Mouse (Mus musculus) CH12.LX (cell line): ENCODE results near the gene Armc6. TPM values are rescaled to one million over a fixed set of nuclear protein-coding genes. Genes with fewer than 3 reads are reported as not detected.

Source experiments
- DNase-seq: peaks from one replicate; pipeline ENCODE4 v3.0.0-alpha.2; 2013; ENCODE audit errors: extremely low read depth
- H3K27ac ChIP-seq: 2 replicates; pipeline ENCODE4 v1.5.1; 2012; ENCODE audit warnings: low read depth, mild to moderate bottlenecking, control low read depth, moderate library complexity; ENCODE audit not compliant: insufficient read depth
- H3K27me3 ChIP-seq: replicated peaks from 2 replicates; pipeline ENCODE3; 2012; ENCODE audit warnings: inconsistent platforms
- H3K36me3 ChIP-seq, 2 experiments: replicated peaks in 1 of 2; 2 replicates each; pipeline versions ENCODE3 to v1.6.1; 2012; ENCODE audit warnings: inconsistent platforms in 1 of 2, low read length in 1 of 2, mild to moderate bottlenecking in 1 of 2, mixed read lengths in 1 of 2, moderate library complexity in 1 of 2; ENCODE audit not compliant: control insufficient read depth in 1 of 2, insufficient read depth in 1 of 2
- H3K4me1 ChIP-seq, 2 experiments: 2 replicates each; pipeline ENCODE4 v1.6.1; 2012; ENCODE audit warnings: inconsistent platforms in 1 of 2, moderate library complexity in 1 of 2; ENCODE audit not compliant: insufficient read depth in 2 of 2, control insufficient read depth in 1 of 2
- H3K4me2 ChIP-seq: 2 replicates; pipeline ENCODE4 v1.6.1; 2012; ENCODE audit warnings: low read depth, mild to moderate bottlenecking, control low read depth; ENCODE audit not compliant: poor library complexity, insufficient read depth, severe bottlenecking
- H3K4me3 ChIP-seq, 3 experiments: fragments of 150-350 bp in 1 of 3; sonication (generic) in 1 of 3; replicated peaks in 1 of 3; 2 replicates each; pipeline versions ENCODE3 to v1.5.1; 2011 to 2012; ENCODE audit warnings: low read depth in 2 of 3, low read length in 2 of 3, mild to moderate bottlenecking in 2 of 3, moderate library complexity in 2 of 3, control low read depth in 1 of 3, improper control_type of control experiment in 1 of 3, inconsistent platforms in 1 of 3, mixed read lengths in 1 of 3; ENCODE audit not compliant: poor library complexity in 1 of 3
- H3K79me2 ChIP-seq: replicated peaks from 2 replicates; pipeline ENCODE4 v1.6.1; 2012; ENCODE audit warnings: mild to moderate bottlenecking, moderate library complexity; ENCODE audit not compliant: control insufficient read depth, poor library complexity, insufficient read depth, severe bottlenecking; ENCODE audit errors: extremely low read depth
- H3K9ac ChIP-seq: 2 replicates; pipeline ENCODE4 v1.6.1; 2012; ENCODE audit warnings: low read depth, mild to moderate bottlenecking, control low read depth, moderate library complexity; ENCODE audit not compliant: insufficient read depth
- H3K9me3 ChIP-seq: replicated peaks from 2 replicates; pipeline ENCODE3; 2012; ENCODE audit warnings: low read length, inconsistent platforms, mixed read lengths
- CHD1 ChIP-seq: IDR thresholded peaks from 2 replicates; pipeline ENCODE4 v1.6.1; 2012; ENCODE audit warnings: low read depth, low read length, improper control_type of control experiment, inconsistent platforms
- CTCF ChIP-seq, 2 experiments: IDR thresholded peaks in 1 of 2; conservative IDR thresholded peaks in 1 of 2; 2 replicates each; pipeline ENCODE4 v1.5.1; 2011 to 2012; ENCODE audit warnings: low read depth in 2 of 2, low read length in 2 of 2, improper control_type of control experiment in 1 of 2, inconsistent platforms in 1 of 2, mild to moderate bottlenecking in 1 of 2, moderate library complexity in 1 of 2
- HCFC1 ChIP-seq: IDR thresholded peaks from 2 replicates; pipeline ENCODE4 v1.6.1; 2012; ENCODE audit warnings: low read depth, mild to moderate bottlenecking, inconsistent platforms, low read length, improper control_type of control experiment
- KAT2A ChIP-seq: IDR thresholded peaks from 2 replicates; pipeline ENCODE4 v1.6.1; 2012; ENCODE audit warnings: low read length, improper control_type of control experiment, inconsistent platforms; ENCODE audit not compliant: insufficient replicate concordance
- MEF2A ChIP-seq: IDR thresholded peaks from 2 replicates; pipeline ENCODE4 v1.6.1; 2014; ENCODE audit warnings: low read depth, mild to moderate bottlenecking, inconsistent platforms, low read length, improper control_type of control experiment, borderline replicate concordance
- MYC ChIP-seq: IDR thresholded peaks from 2 replicates; pipeline ENCODE4 v1.6.1; 2011; ENCODE audit warnings: low read depth, mild to moderate bottlenecking, improper control_type of control experiment, low read length
- NELFE ChIP-seq: IDR thresholded peaks from 2 replicates; pipeline ENCODE4 v1.6.1; 2011; ENCODE audit warnings: low read depth, low read length, improper control_type of control experiment
- NRF1 ChIP-seq: IDR thresholded peaks from 2 replicates; pipeline ENCODE4 v1.6.1; 2014; ENCODE audit warnings: low read depth, mild to moderate bottlenecking, inconsistent platforms, low read length, improper control_type of control experiment, moderate library complexity
- PAX5 ChIP-seq: IDR thresholded peaks from 2 replicates; pipeline ENCODE4 v1.6.1; 2012; ENCODE audit warnings: low read length, inconsistent platforms, mixed read lengths
- POLR2A ChIP-seq: IDR thresholded peaks from 2 replicates; pipeline ENCODE4 v1.6.1; 2011; ENCODE audit warnings: low read depth, mild to moderate bottlenecking, improper control_type of control experiment, low read length
- POLR2AphosphoS2 ChIP-seq: IDR thresholded peaks from 2 replicates; pipeline ENCODE4 v1.6.1; 2011; ENCODE audit warnings: low read depth, low read length, improper control_type of control experiment
- SMC3 ChIP-seq: IDR thresholded peaks from 2 replicates; pipeline ENCODE4 v1.6.1; 2011; ENCODE audit warnings: low read depth, low read length, improper control_type of control experiment
- TCF12 ChIP-seq: IDR thresholded peaks from 2 replicates; pipeline ENCODE4 v1.6.1; 2014; ENCODE audit warnings: low read depth, mild to moderate bottlenecking, inconsistent platforms, low read length, improper control_type of control experiment
- UBTF ChIP-seq: IDR thresholded peaks from 2 replicates; pipeline ENCODE4 v1.6.1; 2012; ENCODE audit warnings: low read depth, mild to moderate bottlenecking, inconsistent platforms, low read length, improper control_type of control experiment, moderate library complexity
- ZC3H11A ChIP-seq: IDR thresholded peaks from 2 replicates; pipeline ENCODE4 v1.6.1; 2012; ENCODE audit warnings: low read depth, mild to moderate bottlenecking, inconsistent platforms, low read length, improper control_type of control experiment
- ZKSCAN1 ChIP-seq: IDR thresholded peaks from 2 replicates; pipeline ENCODE4 v1.6.1; 2012; ENCODE audit warnings: low read depth, inconsistent platforms, low read length, improper control_type of control experiment, borderline replicate concordance
- dilution Hi-C: fragments of 300-500 bp; cut with MboI; formaldehyde crosslinking; loops from 2 replicates; pipeline ENCODE4 v1.14.3; 2020; ENCODE audit warnings: low sequenced_read_pairs; ENCODE audit not compliant: extremely low pct_unique_long_range_greater_than_20kb, extremely low pct_ligation_motif_present
- in situ Hi-C: fragments of 300-500 bp; cut with MboI; formaldehyde crosslinking; loops from 3 replicates; pipeline ENCODE4 v1.14.3; 2019; ENCODE audit warnings: low sequenced_read_pairs, low pct_ligation_motif_present, low pct_unique_long_range_greater_than_20kb, mixed read lengths
- polyA plus RNA-seq: library from polyadenylated mRNA; unstranded; fragments of >175 nt; gene quantifications from 2 replicates; pipeline ENCODE4 v1.2.1, GENCODE M21; 2012; ENCODE audit warnings: low read depth; ENCODE audit not compliant: insufficient read length
- total RNA-seq, 2 experiments: library from RNA; depleted of rRNA; stranded (reverse); fragments of 300-350 nt in 1 of 2; fragments of >200 nt in 1 of 2; gene quantifications; 2 replicates each; pipeline ENCODE4 v1.2.3; 2012 to 2014

Armc6 gene
- total and polyA plus RNA-seq, 3 experiments = 20.0 to 31.1 (median 23.7) TPM

- Histone ChIP-seq H3K79me2 (peaks cover 13% of the 10 kb centered on the region), H3K9me3 (no peaks in the 10 kb centered on the region), H3K27me3 (no peaks in the 10 kb centered on the region), H3K4me2 (peak overlapping the region; percentile 76), H3K4me1 (peaks cover 19 to 81% of the 10 kb centered on the region in 2 experiments), H3K36me3 (peaks cover 19 to 40% of the 10 kb centered on the region in 2 experiments), H3K9ac (no peak overlapping the region; the same call in 1 of the 2 replicates)
- peak; percentile 77 for DNase-seq
- dilution Hi-C loops = no loop called here
- in situ Hi-C loops = loop anchor here (5.0 kb wide), 1 partner anchor 41 kb away; the partner anchor contains the start of gene Slc25a42
- TF ChIP-seq POLR2AphosphoS2 (peak; percentile 5; the same call in 1 of the 2 replicates), HCFC1 (no peak), TCF12 (peak; percentile 33; the same call in 1 of the 2 replicates), MYC (0 out of 2 replicates have a peak, but pooled peaks have one; percentile 29), MEF2A (no peak), POLR2A (peak; percentile 39), KAT2A (no peak), UBTF (no peak), CHD1 (no peak), CTCF (conservative IDR thresholded peaks at IDR 0.05 in 1 of 2, IDR thresholded peaks at IDR 0.05 in 1 of 2; ENCODE audit: low read depth in 2 of 2, low read length in 2 of 2) (no peak), ZC3H11A (no peak), PAX5 (no peak), NRF1 (no peak), NELFE (no peak), SMC3 (no peak)
- TF ChIP-seq, all 38 proteins: peak for 4
- Histone ChIP-seq H3K4me3 (peak overlapping the region in 2 of 3 experiments; percentile 4 to 18), H3K27ac (peak overlapping the region; percentile 94)
Measured at GRCm38 (mm10) chr8:70171240-70171639, 63.0 kb downstream of the Armc6 start.

DNA sequence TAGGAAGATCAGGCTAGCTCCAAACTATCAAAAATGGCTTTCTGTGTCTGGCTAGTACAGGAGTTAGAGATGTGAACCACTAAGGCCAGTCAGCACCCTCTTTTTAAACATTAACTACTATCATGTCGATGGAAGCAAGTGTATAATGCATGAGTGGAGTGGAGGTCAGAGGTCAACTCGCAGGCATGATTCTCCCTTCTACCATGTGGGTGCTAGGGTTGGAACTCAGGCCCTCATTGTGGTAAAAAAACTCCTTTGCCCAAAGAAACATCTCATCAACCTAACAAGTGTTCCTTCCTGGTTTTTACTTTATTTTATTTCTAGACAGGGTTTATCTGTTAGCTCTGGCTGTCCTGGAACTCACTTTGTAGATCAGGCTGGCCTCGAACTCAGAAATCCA lies 63.5 kb downstream of the Armc6 start:
- H3K36me3 ChIP-seq = peaks cover 24 to 40% of the 10 kb centered on the region in 2 experiments
- H3K4me2 ChIP-seq = peak overlapping the region; percentile 23; the same call in 1 of the 2 replicates
- DNase-seq = no peak
- no peak overlapping the region for H3K9ac ChIP-seq
- no peaks in the 10 kb centered on the region for H3K27me3 ChIP-seq
- no peaks in the 10 kb centered on the region for H3K9me3 ChIP-seq
- dilution Hi-C loops (no loop called here), in situ Hi-C loops (loop anchor here (5.0 kb wide), 1 partner anchor 42 kb away; the partner anchor contains the start of gene Slc25a42)
- TF ChIP-seq PAX5 = no peak
- no peak for TF ChIP-seq ZKSCAN1
- TF ChIP-seq POLR2AphosphoS2 = peak; percentile 84; the same call in 1 of the 2 replicates
- peaks cover 24 to 82% of the 10 kb centered on the region in 2 experiments for H3K4me1 ChIP-seq
- H3K27ac ChIP-seq = no peak overlapping the region; the same call in 1 of the 2 replicates
- H3K79me2 ChIP-seq = peaks cover 13% of the 10 kb centered on the region
- H3K4me3 ChIP-seq = no peak overlapping the region

Other genes with a start within 250 kb of the Armc6 start
Only the 20 nearest of the 22 such genes appear.
- 37.2 and 38.4 TPM in 2 replicates for gene Mau2, start 191.7 kb downstream of the Armc6 start, total RNA-seq (2012; rRNA removed)
- gene Mau2, start 191.7 kb downstream of the Armc6 start, total RNA-seq (2014; rRNA removed) = 24.4 and 25.5 TPM in 2 replicates
- 15.7 and 19.5 TPM in 2 replicates for gene Mau2, start 191.7 kb downstream of the Armc6 start, polyA plus RNA-seq
- gene Sugp1, start 191.7 kb downstream of the Armc6 start, total RNA-seq (2012; rRNA removed) = 21.8 and 24.0 TPM in 2 replicates
- 5.0 and 5.3 TPM in 2 replicates for gene Sugp1, start 191.7 kb downstream of the Armc6 start, total RNA-seq (2014; rRNA removed)
- 43.9 and 44.2 TPM in 2 replicates for gene Sugp1, start 191.7 kb downstream of the Armc6 start, polyA plus RNA-seq
- 1.9 and 2.4 TPM in 2 replicates for gene Tm6sf2, start 161.5 kb downstream of the Armc6 start, total RNA-seq (2012; rRNA removed)
- gene Tm6sf2, start 161.5 kb downstream of the Armc6 start, total RNA-seq (2014; rRNA removed) = 0.22 and 0.40 TPM in 2 replicates
- gene Tm6sf2, start 161.5 kb downstream of the Armc6 start, polyA plus RNA-seq = 1.8 and 2.6 TPM in 2 replicates
- gene Hapln4, start 151.0 kb downstream of the Armc6 start, total RNA-seq (2012; rRNA removed) = 0.29 and 0.30 TPM in 2 replicates
- 0.07 and 0.08 TPM in 2 replicates for gene Hapln4, start 151.0 kb downstream of the Armc6 start, total RNA-seq (2014; rRNA removed)
- 0.20 and 0.30 TPM in 2 replicates for gene Hapln4, start 151.0 kb downstream of the Armc6 start, polyA plus RNA-seq
- 2.1 and 2.6 TPM in 2 replicates for gene Ncan, start 113.6 kb downstream of the Armc6 start, total RNA-seq (2012; rRNA removed)
- 3.5 and 3.9 TPM in 2 replicates for gene Ncan, start 113.6 kb downstream of the Armc6 start, total RNA-seq (2014; rRNA removed)
- 5.3 and 6.0 TPM in 2 replicates for gene Ncan, start 113.6 kb downstream of the Armc6 start, polyA plus RNA-seq
- 22.7 and 27.4 TPM in 2 replicates for gene Nr2c2ap, start 103.1 kb downstream of the Armc6 start, total RNA-seq (2012; rRNA removed)
- 15.6 and 16.4 TPM in 2 replicates for gene Nr2c2ap, start 103.1 kb downstream of the Armc6 start, total RNA-seq (2014; rRNA removed)
- gene Nr2c2ap, start 103.1 kb downstream of the Armc6 start, polyA plus RNA-seq = 61.3 and 71.3 TPM in 2 replicates
- 13.8 and 17.2 TPM in 2 replicates for gene Rfxank, start 95.3 kb downstream of the Armc6 start, total RNA-seq (2012; rRNA removed)
- 10.5 and 13.4 TPM in 2 replicates for gene Rfxank, start 95.3 kb downstream of the Armc6 start, total RNA-seq (2014; rRNA removed)
- gene Rfxank, start 95.3 kb downstream of the Armc6 start, polyA plus RNA-seq = 9.5 and 12.3 TPM in 2 replicates
- 56.4 and 63.9 TPM in 2 replicates for gene Borcs8, start 95.0 kb downstream of the Armc6 start, total RNA-seq (2012; rRNA removed)
- gene Borcs8, start 95.0 kb downstream of the Armc6 start, total RNA-seq (2014; rRNA removed) = 22.2 and 28.7 TPM in 2 replicates
- gene Borcs8, start 95.0 kb downstream of the Armc6 start, polyA plus RNA-seq = 44.0 and 45.8 TPM in 2 replicates
- 194 and 232 TPM in 2 replicates for gene Mef2b, start 94.8 kb downstream of the Armc6 start, total RNA-seq (2012; rRNA removed)
- gene Mef2b, start 94.8 kb downstream of the Armc6 start, total RNA-seq (2014; rRNA removed) = 60.1 and 61.0 TPM in 2 replicates
- gene Mef2b, start 94.8 kb downstream of the Armc6 start, polyA plus RNA-seq = 130 and 168 TPM in 2 replicates
- 54.2 and 65.0 TPM in 2 replicates for gene Tmem161a, start 62.1 kb downstream of the Armc6 start, total RNA-seq (2012; rRNA removed)
- 68.2 and 73.6 TPM in 2 replicates for gene Tmem161a, start 62.1 kb downstream of the Armc6 start, total RNA-seq (2014; rRNA removed)
- 42.3 and 48.5 TPM in 2 replicates for gene Tmem161a, start 62.1 kb downstream of the Armc6 start, polyA plus RNA-seq
- gene Slc25a42, start 22.2 kb downstream of the Armc6 start, total RNA-seq (2012; rRNA removed) = 2.5 and 3.0 TPM in 2 replicates
- 0.63 and 0.80 TPM in 2 replicates for gene Slc25a42, start 22.2 kb downstream of the Armc6 start, total RNA-seq (2014; rRNA removed)
- 2.9 and 3.4 TPM in 2 replicates for gene Slc25a42, start 22.2 kb downstream of the Armc6 start, polyA plus RNA-seq
- gene Sugp2, start 240 bp downstream of the Armc6 start, total RNA-seq (2012; rRNA removed) = 22.4 and 23.6 TPM in 2 replicates
- gene Sugp2, start 240 bp downstream of the Armc6 start, total RNA-seq (2014; rRNA removed) = 9.4 and 10.0 TPM in 2 replicates
- 20.1 and 21.4 TPM in 2 replicates for gene Sugp2, start 240 bp downstream of the Armc6 start, polyA plus RNA-seq
- 12.5 and 14.0 TPM in 2 replicates for gene Homer3, start 48.4 kb upstream of the Armc6 start, total RNA-seq (2012; rRNA removed)
- gene Homer3, start 48.4 kb upstream of the Armc6 start, total RNA-seq (2014; rRNA removed) = 7.5 and 9.0 TPM in 2 replicates
- gene Homer3, start 48.4 kb upstream of the Armc6 start, polyA plus RNA-seq = 11.8 TPM in 2 replicates
- gene Ddx49, start 68.0 kb upstream of the Armc6 start, total RNA-seq (2012; rRNA removed) = 76.6 and 77.3 TPM in 2 replicates
- 58.9 and 64.9 TPM in 2 replicates for gene Ddx49, start 68.0 kb upstream of the Armc6 start, total RNA-seq (2014; rRNA removed)
- gene Ddx49, start 68.0 kb upstream of the Armc6 start, polyA plus RNA-seq = 98.4 and 129 TPM in 2 replicates
- gene Cope, start 68.1 kb upstream of the Armc6 start, total RNA-seq (2012; rRNA removed) = 204 and 243 TPM in 2 replicates
- gene Cope, start 68.1 kb upstream of the Armc6 start, total RNA-seq (2014; rRNA removed) = 134 and 139 TPM in 2 replicates
- 148 and 191 TPM in 2 replicates for gene Cope, start 68.1 kb upstream of the Armc6 start, polyA plus RNA-seq
- gene Cers1, start 81.3 kb upstream of the Armc6 start, total RNA-seq (2012; rRNA removed) = 0.13 TPM in 1 of 2 replicates, not detected in the other
- gene Cers1, start 81.3 kb upstream of the Armc6 start, total RNA-seq (2014; rRNA removed) = not detected in 2 replicates
- not detected in 2 replicates for gene Cers1, start 81.3 kb upstream of the Armc6 start, polyA plus RNA-seq
- 0.08 and 0.17 TPM in 2 replicates for gene Gdf1, start 95.4 kb upstream of the Armc6 start, total RNA-seq (2012; rRNA removed)
- not detected in 2 replicates for gene Gdf1, start 95.4 kb upstream of the Armc6 start, total RNA-seq (2014; rRNA removed)
- 0.26 TPM in 1 of 2 replicates, not detected in the other for gene Gdf1, start 95.4 kb upstream of the Armc6 start, polyA plus RNA-seq
- 39.6 and 45.7 TPM in 2 replicates for gene Upf1, start 118.8 kb upstream of the Armc6 start, total RNA-seq (2012; rRNA removed)
- gene Upf1, start 118.8 kb upstream of the Armc6 start, total RNA-seq (2014; rRNA removed) = 27.0 and 31.1 TPM in 2 replicates
- gene Upf1, start 118.8 kb upstream of the Armc6 start, polyA plus RNA-seq = 42.4 and 44.4 TPM in 2 replicates
- 0.08 and 0.13 TPM in 2 replicates for gene Comp, start 139.1 kb upstream of the Armc6 start, total RNA-seq (2012; rRNA removed)
- gene Comp, start 139.1 kb upstream of the Armc6 start, total RNA-seq (2014; rRNA removed) = not detected in 2 replicates
- gene Comp, start 139.1 kb upstream of the Armc6 start, polyA plus RNA-seq = 0.16 TPM in 1 of 2 replicates, not detected in the other
- 1.8 and 2.0 TPM in 2 replicates for gene Crtc1, start 205.1 kb upstream of the Armc6 start, total RNA-seq (2012; rRNA removed)
- gene Crtc1, start 205.1 kb upstream of the Armc6 start, total RNA-seq (2014; rRNA removed) = 1.3 and 2.2 TPM in 2 replicates
- gene Crtc1, start 205.1 kb upstream of the Armc6 start, polyA plus RNA-seq = 8.2 and 8.6 TPM in 2 replicates